Mouse (Mus musculus): Measurements from ENCODE around the gene Dscam. TPM values are rescaled to one million over a fixed set of nuclear protein-coding genes. Genes with fewer than 3 reads are reported as not detected.

The Dscam gene
- total RNA-seq, 2 experiments from 2014 or later = 45.6 to 50.1 TPM

DNA sequence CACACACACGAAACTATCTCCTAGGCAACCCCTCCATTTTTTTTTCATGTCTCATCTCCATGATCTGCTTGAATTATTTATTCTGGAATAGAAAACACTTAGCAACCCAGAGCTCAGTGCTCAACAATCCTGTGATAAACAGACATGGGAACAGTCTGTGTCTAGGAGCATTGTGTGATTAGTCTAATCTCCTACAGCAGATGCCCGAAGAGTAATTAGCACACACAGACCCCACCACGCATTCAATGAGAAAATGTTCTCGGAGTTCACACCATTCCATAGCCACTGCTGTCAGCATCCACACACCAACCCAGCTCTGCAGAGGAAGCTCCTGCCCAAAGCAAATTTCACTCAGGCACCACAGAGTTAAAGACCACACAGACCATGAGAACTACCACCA, 146.1 kb downstream of the Dscam start:
- DNase-seq (ENCODE audit: low spot score in 2 of 2) = peak in 1 of 2 experiments; percentile 75

DNA sequence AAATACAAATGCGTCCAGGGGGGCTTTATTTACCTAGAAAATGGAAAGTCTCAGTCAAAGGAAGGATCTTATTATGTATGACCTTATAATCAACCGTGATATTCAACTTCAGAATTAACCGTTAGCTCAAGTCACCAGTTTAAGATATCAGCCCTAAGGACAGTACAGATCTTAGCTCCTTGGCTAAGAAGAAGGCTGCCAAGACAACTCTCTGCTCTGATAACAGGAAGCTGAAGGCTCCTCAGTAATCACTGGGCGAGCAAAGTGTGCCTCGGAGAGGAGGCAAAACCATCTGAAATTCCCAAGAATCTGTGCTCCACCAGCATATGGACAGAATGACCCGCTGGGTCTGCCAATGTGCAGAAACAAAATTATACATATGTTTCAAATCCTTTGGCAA, 149.1 kb downstream of the Dscam start:
- DNase-seq (ENCODE audit: low spot score in 2 of 2) = no peak

DNA sequence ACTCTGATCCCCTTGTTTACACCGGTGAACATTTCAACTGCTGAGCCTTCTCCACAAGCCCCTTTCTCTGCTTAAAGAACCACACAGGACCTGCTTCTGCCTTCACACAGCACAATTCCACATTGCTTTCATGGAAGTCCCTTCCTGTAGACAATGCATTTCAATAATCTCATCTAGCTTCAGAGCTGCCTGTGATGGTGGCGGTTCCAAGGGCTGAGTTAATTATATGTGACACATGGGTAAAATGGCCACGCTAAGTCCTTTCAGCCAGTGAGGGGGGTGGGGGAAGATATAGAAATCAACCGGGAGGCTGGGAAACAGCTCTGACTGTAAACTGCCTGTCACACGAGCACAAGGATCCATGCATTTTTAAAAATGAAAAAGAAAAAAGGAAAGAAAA, 152.2 kb downstream of the Dscam start:
- DNase-seq (ENCODE audit: low spot score in 2 of 2) = no peak

DNA sequence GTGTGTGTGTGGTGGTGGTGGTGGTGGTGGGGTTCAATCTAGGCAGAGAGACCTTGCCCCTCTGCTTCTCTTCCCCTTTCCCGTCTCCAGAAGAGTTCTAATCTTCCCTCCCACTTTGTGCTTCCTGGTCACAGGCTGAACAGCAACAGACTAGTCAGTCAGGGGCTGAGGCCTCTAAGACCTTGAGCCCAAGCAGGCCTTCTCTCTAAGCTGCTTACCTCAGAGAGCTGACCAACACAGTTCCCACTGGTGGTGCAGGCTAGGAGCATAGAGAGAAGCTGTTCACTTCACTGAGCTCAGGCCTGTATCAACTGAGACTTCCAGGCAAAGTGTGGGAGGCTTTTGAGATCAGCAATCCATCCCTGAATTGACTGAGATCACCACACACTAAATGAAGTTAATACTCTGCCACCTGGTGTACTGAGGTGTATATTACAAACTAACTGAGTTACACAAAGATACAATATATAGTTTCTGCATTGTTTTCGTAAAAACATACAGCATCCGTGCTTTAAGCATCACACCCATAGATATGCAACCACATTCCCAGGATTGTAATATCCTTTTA, 153.3 kb downstream of the Dscam start:
- DNase-seq (ENCODE audit: low spot score in 2 of 2) = no peak

DNA sequence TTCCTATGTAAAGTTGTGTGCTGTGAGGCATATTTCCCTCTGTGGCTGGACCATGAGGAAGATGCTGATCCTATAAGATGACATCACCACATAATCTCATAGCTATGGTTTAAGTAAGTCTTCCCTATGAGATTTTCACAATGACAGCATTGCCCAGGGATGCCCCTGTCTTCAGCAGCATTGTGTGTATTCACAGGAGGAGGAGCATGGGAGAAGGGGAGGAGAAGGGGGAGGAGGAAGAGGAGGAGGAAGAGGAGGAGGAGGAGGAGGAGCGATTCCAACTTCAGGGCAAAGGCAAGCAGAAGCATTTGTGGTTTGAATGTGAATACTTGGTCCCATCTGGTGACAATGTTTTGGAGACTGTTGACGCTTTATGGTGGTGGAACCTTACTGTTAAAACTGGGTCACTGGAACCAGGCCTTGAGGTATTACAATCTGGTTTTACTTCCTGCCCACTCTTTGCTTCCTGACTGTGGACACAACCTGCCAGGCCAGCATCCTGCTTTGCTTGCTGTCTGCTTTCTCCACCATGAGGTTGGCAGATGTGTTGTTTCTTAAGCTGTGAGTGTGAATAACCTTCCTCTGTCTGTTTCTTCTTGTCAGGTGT, 154.2 kb downstream of the Dscam start:
- no peak for DNase-seq (ENCODE audit: low spot score in 2 of 2)

DNA sequence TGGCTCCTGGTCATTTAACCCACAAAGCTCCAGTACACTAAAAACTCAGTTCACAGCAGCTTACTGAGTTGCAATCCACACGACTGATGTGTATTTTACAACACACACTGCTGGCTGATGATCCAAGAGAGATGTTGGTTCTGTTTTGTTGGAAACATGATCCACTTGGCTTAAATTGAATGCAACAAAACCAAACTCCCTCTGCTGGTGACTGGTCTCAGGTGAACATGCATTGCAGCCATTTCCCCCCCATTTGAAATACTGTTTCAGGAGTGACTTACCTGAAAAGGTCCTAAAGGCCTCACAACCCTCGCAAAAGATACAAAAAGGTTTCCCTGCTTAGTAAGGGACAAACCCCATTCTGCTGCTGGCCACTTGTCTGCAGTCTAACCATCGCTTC, 156.2 kb downstream of the Dscam start:
- DNase-seq (ENCODE audit: low spot score in 2 of 2) = no peak

DNA sequence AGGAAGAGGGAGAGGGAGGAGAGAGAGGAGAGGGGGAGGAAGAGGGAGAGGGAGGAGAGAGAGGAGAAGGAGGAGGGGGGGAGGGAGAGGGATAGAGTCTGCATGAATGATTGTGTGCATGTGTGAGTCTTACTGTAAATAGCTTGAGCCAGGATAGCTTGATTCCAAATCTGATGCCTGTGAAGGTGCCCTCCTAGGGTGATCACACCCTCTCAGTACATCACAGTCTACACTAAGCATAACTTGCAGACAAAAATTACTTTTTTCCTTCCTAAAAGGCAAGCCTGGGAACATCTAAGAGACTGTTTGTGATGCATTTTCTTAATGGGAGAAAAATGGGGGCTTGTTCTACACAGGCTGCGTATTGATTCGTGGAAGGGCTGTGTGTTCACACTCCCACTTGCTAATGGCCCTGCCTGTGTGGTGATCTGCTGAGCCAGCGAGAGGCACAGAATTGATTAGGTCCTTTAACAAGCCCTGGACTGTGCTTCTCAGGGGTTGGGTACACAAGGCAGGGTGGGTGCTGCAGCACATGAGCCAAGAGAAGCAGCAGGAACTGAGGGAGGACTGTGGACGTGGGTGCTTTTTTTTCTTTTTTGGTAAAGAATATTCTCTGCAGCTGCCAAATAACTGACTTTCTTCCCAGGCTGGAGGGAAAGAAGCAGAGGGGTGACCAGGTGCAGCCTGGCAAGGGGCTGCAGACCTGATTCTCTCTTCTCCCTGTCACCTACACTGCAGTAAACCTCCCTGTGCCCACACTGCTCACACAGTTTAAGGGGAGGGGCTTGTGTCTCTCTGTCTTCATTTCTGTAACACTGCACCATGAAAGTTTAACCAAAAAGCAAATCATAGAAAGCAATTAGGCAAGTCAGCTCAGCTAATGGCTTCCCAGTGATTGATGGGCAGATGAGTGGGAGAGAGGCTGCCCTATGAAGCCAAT, 161.2 kb downstream of the Dscam start:
- DNase-seq (ENCODE audit: low spot score in 2 of 2) = peak; percentile 41 to 75

DNA sequence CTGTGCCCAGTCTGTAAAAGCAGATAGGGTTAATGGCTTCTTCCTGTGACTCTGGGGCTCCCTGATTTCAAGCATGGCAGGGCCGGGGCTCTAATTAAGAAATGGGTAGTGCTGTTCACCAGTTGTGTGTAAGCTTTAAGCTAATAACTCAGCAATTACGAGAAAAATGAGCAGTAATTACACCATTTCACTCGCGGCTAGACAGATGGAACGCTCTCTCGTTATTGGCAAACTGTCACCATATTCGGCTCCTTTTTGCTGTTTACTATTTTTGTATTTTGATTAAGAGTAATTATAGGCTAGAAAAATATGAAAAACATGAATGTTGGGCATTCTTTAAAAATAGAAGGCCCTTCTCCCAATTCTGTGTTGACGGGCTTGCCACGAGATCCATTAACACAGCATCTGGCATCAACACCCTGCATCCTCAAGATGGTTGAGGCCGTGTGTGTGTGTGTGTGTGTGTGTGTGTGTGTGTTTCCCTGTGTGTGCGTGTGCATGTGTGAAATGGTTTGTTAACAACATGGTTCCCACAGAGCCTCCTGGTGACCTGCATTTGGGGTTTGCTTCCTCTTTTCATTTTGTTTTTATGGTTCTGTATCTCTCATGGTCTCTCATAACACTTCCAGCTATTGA, 162.5 kb downstream of the Dscam start:
- peak; percentile 36 to 75 for DNase-seq (ENCODE audit: low spot score in 2 of 2)

DNA sequence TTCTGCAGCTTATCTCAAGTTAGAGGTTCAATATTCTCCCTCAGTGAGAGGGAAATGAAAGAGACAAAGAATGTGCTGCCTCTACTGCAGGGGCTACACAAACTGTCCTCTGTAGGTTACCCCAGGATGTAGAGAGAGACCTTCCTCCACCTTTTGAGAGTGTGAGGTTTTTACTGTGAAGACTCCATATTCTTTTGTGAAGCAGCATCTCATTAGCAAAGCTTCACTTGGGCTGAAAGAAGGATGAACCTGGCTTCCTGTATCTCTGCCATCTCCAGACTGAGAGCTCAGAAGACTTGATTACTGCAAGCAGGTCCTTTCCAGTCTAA, 163.7 kb downstream of the Dscam start:
- no peak for DNase-seq (ENCODE audit: low spot score in 2 of 2)

DNA sequence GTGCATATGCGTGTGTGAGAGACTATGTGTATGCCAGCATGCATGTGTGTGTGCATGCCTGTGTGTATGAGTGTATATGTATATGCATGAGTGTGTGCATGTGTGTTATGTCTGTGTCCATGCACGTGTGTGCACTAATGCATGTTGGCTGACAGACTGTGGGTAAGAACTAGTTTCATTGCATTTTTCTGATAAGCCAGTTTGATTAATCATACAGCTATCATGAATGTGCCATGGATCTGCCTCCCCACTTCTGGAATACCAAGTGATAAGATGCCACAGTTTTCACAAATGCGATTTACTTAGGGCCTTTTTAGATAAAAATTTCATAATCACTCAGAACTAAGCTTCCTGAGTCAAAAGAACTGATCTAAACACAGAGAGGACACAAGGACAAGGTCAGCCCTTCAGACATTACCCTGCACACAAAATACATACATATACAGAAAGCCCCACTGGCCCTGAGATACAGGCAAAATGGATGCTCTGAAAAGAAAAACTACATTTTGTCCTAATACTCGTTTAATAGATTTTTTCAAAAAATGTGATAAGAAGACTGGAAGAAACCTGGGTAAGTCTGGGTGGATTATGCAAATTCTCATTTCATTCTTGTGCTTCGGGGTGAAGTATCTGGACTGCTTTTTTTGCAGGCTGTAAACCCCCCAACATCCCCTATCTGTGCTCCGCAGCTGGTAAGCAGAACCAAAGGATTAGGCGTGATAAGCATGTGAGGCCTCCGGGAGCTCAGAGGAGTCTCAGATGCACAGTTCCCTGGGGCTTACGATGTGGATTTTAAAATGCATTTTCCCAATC, 164.3 kb downstream of the Dscam start:
- DNase-seq (ENCODE audit: low spot score in 2 of 2) = no peak

DNA sequence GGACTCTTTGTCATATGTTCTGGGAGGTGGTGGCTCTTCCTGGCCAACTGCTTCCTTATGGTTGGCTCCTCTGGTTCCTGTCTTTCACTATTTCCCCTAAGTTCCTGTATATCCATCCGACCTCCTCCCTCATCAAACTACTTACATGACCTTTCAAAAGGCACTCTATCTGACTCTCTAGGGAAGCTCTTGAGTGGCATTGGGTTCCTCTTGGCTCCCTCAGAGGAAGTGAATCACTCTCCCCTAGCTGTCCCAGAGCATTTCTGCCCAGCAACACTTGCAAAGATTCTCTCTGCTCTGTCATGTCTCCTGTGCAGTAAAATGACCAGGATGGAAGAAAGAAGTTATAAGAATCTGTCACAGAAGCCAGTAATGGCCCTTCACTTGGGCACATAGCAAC, 166.6 kb downstream of the Dscam start:
- DNase-seq (ENCODE audit: low spot score in 2 of 2) = no peak

DNA sequence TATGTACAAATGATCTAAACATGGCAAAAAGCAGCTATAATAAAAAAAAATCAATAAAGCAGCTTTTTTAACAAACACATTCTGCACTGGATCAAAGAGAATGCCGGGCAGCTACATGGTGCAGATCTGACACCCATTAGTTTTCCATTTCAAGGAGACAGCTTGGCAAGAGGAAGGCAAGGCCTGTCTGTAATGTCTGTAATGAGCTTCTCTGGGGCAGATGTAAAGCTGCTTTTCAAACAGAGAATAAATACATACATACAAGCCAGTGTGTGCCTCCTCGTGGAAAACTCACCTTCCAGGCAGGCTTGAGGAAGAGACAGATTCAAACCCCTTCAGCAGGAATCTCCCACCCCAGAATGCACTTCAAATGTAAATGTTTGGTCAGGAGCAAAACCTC, 167.7 kb downstream of the Dscam start:
- no peak for DNase-seq (ENCODE audit: low spot score in 2 of 2)

DNA sequence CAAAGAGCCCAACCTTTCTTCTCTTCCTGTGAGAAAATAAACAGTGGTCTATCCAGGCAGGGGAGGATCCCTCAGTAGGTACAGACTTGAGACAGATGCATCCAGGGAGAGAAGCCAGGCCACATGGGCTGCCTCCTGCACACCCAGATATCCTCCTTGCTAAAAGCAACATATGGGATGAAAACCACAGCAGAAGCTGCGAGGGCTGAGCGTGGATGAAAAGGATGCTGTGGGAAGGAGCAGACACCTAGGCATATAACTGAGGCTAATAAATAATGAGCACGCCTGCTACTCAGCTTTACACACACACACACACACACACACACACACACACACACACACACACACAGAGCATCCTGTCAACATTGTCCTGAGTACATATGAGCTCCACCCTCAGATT, 168.4 kb downstream of the Dscam start:
- peak; percentile 62 to 76 for DNase-seq (ENCODE audit: low spot score in 2 of 2)

DNA sequence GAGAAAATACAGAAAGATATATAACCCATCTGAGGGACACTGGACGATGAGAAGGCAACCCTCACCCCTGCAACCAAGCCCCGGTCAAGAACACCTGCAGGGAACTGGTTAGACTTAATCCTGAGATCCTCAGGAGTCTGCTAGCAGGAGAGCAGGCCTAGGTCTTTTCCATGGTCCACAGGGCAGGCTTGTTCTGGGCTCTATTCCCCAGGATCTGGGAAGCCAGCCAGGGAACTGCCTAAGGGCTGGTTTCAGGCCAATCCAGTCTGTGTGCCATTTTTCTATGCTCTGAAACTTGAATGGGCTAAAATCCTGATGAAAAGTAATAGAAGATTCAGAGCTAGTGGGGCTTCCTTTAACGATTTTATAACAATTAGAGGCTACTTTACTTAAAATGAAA, 173.7 kb downstream of the Dscam start:
- peak; percentile 72 to 90 for DNase-seq (ENCODE audit: low spot score in 2 of 2)

DNA sequence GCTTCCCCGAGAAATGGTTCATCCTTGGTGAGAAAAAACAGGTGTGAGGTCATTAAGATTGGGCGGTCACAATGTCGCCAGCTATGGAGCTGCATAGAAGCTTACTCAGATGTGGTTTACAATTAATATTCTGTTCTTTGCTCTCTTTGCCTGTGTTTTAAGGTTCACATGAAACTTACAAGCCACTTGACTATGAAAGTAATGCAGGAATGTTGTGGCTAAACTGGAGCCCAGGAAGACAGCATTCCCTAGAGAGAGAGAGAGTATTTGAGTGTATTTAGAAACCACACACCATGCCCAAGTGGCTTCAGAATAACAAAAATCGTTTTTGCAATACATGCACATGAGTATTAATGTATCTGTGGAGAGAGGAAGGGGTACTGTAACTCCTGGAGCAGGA, 174.7 kb downstream of the Dscam start:
- no peak for DNase-seq (ENCODE audit: low spot score in 2 of 2)

DNA sequence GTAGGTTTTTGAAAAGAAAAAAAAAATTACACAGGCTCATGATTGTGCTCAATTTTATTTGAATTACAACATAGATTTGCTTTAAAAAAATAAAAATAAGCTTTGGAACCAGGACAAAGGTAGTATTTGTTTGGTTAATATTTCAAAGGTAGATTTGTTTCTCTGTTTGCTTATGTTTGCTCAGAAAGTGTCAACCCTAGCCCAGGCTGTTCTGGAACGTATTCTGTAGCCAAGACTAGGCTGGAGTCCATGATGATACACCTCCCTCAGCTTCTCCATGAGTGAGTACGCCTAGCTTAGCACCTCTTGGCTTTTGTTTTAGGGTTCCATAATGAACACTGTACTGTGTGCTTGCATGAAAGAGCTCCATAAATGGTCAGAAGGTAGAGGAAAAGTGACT, 183.2 kb downstream of the Dscam start:
- DNase-seq (ENCODE audit: low spot score in 2 of 2) = no peak

DNA sequence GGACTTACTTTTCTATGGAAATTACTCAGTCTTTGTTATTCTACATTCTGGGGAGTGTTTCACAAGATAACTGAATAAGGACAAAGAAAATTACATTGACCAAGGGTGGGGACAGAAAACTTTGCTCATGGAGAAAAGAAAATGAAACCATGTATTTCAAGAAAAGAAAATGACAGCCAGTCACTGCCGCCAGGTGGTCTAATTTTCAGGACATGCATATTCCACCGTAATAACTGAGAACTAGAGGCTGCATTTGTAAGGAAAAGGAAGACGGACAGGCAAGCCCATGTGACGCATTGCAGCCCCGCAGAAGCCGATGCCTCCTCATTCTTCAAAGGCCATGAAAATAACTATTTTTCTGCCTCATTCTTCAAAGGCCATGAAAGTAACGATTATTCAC, 197.3 kb downstream of the Dscam start:
- DNase-seq (ENCODE audit: low spot score in 2 of 2) = no peak

DNA sequence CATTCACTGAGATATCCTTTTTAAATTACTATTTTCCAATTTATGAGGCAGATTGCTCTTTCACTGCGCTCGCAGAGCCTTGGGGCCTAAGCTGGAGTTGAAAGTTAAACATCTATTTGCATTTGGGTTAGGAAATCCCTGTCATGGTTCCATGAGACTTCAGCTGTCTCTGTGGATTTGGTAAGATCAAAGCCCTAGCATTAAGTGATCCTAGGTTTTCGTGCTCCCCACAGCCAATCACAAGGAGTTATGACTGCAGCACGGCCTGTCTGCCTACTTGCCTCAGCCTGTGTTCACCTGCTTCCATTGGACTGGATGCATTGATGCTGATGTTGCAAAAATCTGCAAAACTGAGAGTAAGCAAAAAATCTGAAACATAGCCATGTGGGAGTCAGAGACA, 198.8 kb downstream of the Dscam start:
- no peak for DNase-seq (ENCODE audit: low spot score in 2 of 2)

DNA sequence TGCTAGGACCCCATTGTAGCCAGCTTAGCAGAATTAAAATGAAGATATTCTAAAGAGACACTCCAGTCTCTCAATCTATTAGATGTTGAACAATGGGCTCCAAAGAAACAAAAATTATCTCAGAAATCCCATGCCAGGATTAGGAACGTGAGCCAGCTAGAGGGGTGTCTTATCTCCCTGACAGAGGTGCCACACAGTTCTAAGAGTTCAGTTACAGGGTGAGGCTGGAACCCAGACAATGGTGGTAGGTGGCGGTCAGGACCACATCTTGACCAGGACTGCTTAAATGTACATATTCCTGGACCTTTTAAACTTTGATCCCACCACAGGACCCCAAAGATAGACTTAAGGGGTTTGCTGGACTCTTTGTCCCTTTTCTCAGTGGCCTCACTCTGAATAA, 200.1 kb downstream of the Dscam start:
- DNase-seq (ENCODE audit: low spot score in 2 of 2) = no peak

DNA sequence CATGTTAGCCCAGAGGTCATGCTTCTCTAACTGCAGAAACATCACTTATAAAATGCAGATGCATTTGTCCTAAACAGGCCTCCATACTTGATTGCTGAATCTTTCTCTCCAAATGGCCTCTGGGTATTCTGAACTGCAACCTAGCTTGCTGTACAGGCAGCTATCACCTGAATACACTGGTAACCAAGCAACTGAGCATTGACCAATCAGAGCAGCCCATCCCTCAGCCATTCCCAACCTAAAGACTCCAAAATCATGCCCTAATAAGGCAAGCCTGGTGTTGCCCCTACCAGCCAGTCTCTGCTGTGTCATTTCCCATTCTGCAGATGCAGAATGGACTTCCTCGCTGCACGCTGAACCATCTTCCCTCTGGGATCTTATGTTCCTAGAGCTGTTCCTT, 200.9 kb downstream of the Dscam start:
- no peak for DNase-seq (ENCODE audit: low spot score in 2 of 2)

DNA sequence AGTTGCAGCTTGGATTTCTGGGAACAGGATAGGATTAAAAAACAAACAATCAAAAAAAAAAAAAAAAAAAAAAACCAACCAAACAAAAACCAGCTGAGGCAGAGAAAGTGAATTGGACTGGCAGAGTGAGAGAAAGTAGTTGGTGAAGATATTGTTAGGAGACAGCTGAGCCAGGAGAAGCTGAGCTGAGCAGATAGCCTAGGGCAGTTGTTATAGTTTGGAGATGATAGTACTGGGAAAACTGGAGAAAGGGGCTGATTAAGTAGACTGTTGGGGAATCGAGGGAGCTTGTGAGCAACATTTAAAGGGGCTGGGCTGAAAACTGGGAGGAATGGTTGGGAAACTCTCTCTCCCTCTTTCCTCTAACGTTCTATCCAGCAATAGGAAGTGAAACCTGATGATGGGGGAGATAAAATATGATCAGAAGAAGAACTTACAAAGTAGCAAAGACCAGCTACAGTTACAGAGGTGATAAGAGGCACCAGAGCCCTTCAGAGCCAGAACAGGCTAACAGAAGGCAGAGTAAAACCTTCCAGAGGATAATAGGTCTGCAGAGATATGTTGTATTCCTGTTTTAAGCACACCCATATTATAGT, 201.6 kb downstream of the Dscam start:
- DNase-seq (ENCODE audit: low spot score in 2 of 2) = no peak

All from layer of hippocampus, postnatal 14 days (tissue).